Mouse (Mus musculus): ENCODE measurements at regions not wholly inside any gene's neighbourhood (a gene's known extent, or its start where the extent isn't known, plus 50 kb on each side); places are given as distances from the start of the nearest gene placed in this dataset.

DNA sequence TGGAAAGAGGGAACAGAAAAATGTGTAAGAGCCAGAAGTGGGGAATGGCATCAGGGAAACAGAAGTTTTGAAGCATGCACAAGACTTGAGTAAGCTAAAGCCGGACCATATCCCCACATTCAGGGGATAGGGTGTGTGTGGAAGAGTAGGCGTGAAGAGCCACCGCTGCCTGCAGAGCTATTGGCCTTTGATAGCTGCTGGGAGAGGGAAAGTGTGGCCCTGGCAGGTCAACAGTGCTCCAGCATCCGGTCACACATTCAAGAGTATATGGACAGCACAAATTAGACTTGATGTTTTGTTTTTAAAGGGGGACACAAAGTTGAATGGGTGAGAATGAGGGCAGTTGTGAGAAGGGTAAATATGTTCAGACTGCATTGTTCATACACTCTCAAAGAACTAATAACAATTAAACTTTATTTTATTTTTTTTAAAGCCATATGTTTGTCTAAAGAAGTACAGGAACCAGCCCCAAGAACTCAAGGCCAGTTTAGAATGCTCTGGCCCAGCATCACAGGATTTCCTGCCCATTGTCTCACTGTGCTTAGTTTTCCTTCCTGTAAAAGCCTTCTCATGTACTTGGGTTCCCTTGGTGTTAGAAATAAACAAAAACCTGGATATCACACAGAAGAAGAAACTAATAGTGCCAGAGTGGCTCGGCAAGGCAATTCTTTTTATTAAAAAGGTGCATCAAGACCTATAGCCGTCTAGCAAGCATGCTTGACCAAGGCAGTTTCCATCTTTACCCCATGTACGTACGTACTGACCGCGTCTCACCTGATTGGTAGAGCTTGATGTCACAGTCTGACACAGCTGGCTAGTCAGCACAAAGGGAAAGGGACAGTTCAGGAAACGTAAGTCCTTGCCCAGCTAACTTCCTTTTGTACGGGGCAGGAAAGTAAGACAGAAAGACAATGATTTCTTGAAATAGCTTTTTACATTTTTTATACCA is 144.6 kb upstream of the Rbbp6 start:
- ATAC-seq (replicated peaks; ENCODE audit: low FRiP score, poor library complexity, severe bottlenecking) = no peak

DNA sequence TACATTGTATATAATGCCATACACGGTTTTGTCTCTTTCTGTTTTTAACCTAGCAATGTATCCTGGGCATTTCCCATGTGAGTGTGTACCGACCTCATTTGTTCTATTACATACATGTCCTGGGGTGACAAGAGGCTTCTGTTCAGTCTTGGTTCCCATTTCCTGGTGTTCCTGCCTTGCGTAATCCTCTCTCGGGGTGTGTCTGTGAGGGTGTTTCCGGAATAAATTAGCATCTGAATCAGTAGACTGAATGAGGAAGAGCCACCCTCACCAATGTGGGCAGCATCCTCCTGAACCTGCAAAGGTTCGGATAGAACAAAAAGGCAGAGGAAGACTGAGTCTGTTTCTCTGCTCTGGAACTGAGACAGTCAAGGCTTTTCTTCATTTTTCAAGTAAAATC is 142.1 kb upstream of the Rbbp6 start:
- ATAC-seq (replicated peaks; ENCODE audit: low FRiP score, poor library complexity, severe bottlenecking) = no peak

GRCm38 (mm10) chr7:122839091-122839490 is 126.4 kb upstream of the Rbbp6 start:
- no peak for ATAC-seq (replicated peaks; ENCODE audit: low FRiP score, poor library complexity, severe bottlenecking)

DNA sequence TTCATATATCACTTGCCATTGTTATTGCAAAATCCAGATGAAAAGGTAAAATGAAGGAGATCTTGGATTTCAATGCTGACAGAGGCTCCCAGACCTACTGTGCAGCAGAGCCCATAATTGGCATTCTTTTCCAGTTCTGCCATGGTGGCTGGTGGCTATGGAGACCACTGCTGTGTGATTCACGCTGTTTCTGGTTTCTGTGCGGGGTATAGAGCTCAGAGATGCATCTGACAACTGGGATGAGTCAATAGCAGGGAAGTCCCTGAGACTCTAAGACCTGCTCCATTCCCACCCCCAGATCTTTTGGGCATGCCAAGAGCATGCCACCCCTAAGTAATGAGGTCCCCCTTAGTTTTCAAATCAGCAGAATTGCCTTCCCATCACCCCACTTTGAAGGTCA is 120.7 kb upstream of the Rbbp6 start:
- no peak for ATAC-seq (replicated peaks; ENCODE audit: low FRiP score, poor library complexity, severe bottlenecking)

- ATAC-seq (replicated peaks; ENCODE audit: low FRiP score, poor library complexity, severe bottlenecking) = no peak
Measured at GRCm38 (mm10) chr7:122847376-122847775, 118.1 kb upstream of the Rbbp6 start.

- no peak for ATAC-seq (replicated peaks; ENCODE audit: low FRiP score, poor library complexity, severe bottlenecking)
Measured at GRCm38 (mm10) chr7:122873386-122873785, 92.1 kb upstream of the Rbbp6 start.

- no peak for ATAC-seq (replicated peaks; ENCODE audit: low FRiP score, poor library complexity, severe bottlenecking)
Measured at GRCm38 (mm10) chr7:122876286-122876685, 89.2 kb upstream of the Rbbp6 start.

DNA sequence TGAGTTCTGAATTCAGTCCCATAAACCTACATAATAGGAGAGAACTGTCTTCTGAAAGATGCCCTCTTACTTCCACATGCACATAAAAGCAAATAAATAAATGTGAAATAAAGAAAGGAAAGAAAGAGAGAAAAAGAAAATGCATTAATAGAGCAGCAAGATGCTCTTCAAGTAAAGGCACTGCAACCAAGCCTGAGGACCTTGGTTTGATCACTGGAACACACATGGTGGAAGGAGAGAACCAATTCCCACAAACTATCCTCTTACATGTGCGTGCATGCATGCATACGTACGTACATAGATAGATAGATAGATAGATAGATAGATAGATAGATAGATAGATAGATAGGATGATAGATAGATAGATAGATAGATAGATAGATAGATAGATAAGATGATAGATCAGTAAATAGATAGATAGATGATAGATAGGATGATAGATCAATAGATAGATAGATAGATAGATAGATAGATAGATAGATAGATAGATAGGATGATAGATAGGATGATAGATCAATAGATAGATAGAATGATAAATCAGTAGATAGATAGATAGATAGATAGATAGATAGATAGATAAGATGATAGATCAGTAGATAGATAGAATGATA is 83.5 kb upstream of the Rbbp6 start:
- 0 out of 2 replicates have a peak, but pooled peaks have one; percentile 42 for ATAC-seq (replicated peaks; ENCODE audit: low FRiP score, poor library complexity, severe bottlenecking)

- ATAC-seq (replicated peaks; ENCODE audit: low FRiP score, poor library complexity, severe bottlenecking) = no peak
Measured at GRCm38 (mm10) chr7:122886737-122887136, 78.7 kb upstream of the Rbbp6 start.

- no peak for ATAC-seq (replicated peaks; ENCODE audit: low FRiP score, poor library complexity, severe bottlenecking)
Measured at GRCm38 (mm10) chr7:122897148-122897547, 68.3 kb upstream of the Rbbp6 start.

GRCm38 (mm10) chr7:122906056-122906455 is 59.4 kb upstream of the Rbbp6 start:
- no peak for ATAC-seq (replicated peaks; ENCODE audit: low FRiP score, poor library complexity, severe bottlenecking)

DNA sequence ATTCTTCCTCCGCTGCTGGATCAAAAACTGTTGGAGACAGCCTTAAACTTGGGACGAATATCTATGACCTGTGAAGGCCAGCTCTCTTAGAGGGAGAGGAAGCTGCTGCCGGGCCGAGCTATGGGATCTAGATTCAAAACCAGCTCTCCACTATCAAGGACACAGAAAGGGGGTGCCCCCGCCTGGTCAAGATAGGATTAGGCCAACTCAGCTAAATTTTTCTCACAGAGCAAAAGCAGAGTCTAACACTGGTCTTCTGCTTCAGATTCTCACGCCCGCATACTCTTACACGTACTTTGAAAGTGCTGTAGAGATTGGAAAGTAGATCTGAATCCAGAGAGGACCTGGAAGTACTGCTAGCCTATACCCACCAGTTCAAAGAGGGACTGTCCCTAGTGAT is 56.2 kb upstream of the Rbbp6 start:
- ATAC-seq (replicated peaks; ENCODE audit: low FRiP score, poor library complexity, severe bottlenecking) = no peak
